Mouse (Mus musculus): Measurements from ENCODE around the gene Matk. TPM values are rescaled to one million over a fixed set of nuclear protein-coding genes. Genes with fewer than 3 reads are reported as not detected.

Matk gene
- polyA plus RNA-seq, 2 experiments, result 6.8 to 9.9 TPM

DNA sequence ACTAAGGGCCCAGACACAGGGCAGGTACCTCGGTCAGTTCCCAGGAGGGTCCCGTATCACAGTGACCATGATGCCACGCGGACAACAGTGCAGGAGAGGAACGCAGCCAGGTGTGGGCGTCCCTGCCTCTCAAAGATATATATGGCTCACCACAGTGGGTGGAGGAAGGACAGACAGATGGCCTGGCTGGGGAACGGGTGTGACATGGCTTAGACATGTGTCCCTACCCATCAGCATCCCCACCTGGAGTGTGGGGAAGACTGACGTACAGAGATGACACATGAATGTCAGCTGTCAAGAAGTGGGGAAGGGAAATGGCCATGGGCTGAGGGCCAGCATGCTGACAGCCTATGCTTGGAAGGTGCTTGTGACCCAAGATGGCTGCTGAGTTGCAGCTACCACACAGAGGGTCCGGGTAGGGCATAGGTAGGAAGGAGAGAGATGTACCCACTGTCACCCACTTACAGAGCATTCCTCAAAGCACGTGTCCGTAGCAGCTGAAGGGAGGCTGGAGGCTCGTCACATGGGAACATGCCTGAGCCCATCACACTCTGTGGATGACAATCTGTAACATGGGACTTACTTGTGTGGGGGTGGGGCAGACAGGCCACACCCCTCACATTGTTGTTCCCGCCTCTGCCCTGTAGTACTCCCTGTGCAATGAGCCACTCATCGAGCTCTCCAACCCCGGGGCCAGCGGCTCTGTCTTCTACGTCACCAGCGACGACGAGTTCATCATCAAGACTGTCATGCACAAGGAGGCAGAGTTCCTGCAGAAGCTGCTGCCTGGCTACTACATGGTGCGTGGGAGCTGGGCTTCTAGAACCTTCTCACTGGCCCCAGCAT lies 54.3 kb downstream of the Matk start:
- Histone ChIP-seq H3K27me3 (ENCODE audit: control insufficient read depth, insufficient read depth, low read length) (no peaks in the 10 kb centered on the region), H3K27ac (replicated peaks; ENCODE audit: low read depth, low read length) (no peak overlapping the region), H3K36me3 (ENCODE audit: control insufficient read depth, insufficient read depth, low read length) (peaks cover 65% of the 10 kb centered on the region), H3K4me3 (replicated peaks; ENCODE audit: low read length) (no peak overlapping the region), H3K9ac (ENCODE audit: low read depth, low read length, severe bottlenecking) (no peak overlapping the region), H3K4me1 (ENCODE audit: control insufficient read depth, insufficient read depth, low read length) (no peaks in the 10 kb centered on the region), H3K4me2 (replicated peaks; ENCODE audit: low read depth, low read length, severe bottlenecking) (no peak overlapping the region), H3K9me3 (ENCODE audit: control insufficient read depth, low read length) (no peaks in the 10 kb centered on the region)
- no peak for TF ChIP-seq POLR2A (IDR thresholded peaks at IDR 0.05; ENCODE audit: borderline replicate concordance, extremely low read depth, insufficient read depth, insufficient read length)
- WGBS, result 93% methylated on average over 21 of the region's 21 CpGs
- ATAC-seq (ENCODE audit: low FRiP score, low read depth), result no peak
- no peak for DNase-seq (ENCODE audit: low spot score)

DNA sequence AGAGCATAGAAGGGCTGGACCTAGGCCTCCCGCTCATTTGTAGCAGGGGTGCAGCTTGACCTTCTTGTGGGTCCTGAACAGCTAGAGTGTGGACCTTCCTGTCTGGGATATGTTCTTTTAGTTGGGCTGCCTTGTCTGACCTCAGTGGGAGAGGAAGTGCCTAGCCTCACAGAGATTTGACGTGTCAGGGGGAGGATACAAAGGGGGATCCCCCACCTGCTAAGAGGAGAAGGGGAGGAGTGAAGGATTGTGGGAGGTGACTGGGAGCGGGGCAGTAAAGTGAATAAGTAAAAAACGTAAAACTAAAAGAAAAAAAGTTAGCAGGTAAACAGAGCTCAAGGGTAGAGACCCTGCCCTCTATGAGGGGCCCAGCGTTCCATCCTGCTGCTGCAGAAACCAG lies 56.8 kb downstream of the Matk start:
- no peaks in the 10 kb centered on the region for H3K27me3 ChIP-seq (ENCODE audit: control insufficient read depth, insufficient read depth, low read length)
- DNase-seq (ENCODE audit: low spot score) (no peak), ATAC-seq (ENCODE audit: low FRiP score, low read depth) (no peak)
- H3K9me3 ChIP-seq (ENCODE audit: control insufficient read depth, low read length), result no peaks in the 10 kb centered on the region
- H3K4me1 ChIP-seq (ENCODE audit: control insufficient read depth, insufficient read depth, low read length), result no peaks in the 10 kb centered on the region
- H3K36me3 ChIP-seq (ENCODE audit: control insufficient read depth, insufficient read depth, low read length), result peaks cover 89% of the 10 kb centered on the region
- no peak overlapping the region for H3K4me2 ChIP-seq (replicated peaks; ENCODE audit: low read depth, low read length, severe bottlenecking)
- TF ChIP-seq POLR2A (IDR thresholded peaks at IDR 0.05; ENCODE audit: borderline replicate concordance, extremely low read depth, insufficient read depth, insufficient read length), result no peak
- no peak overlapping the region for H3K27ac ChIP-seq (replicated peaks; ENCODE audit: low read depth, low read length)
- no peak overlapping the region for H3K9ac ChIP-seq (ENCODE audit: low read depth, low read length, severe bottlenecking)
- 89% methylated on average over 5 of the region's 5 CpGs for WGBS
- H3K4me3 ChIP-seq (replicated peaks; ENCODE audit: low read length), result no peak overlapping the region

Small RNA genes lying within 50 kb of the gene (microRNA-seq; reads per million reads assigned to microRNA genes)
- gene Mir3057, result 2.1 reads per million

Other genes starting within 250 kb of the Matk start
Only the 30 nearest of the 34 such genes appear.
- 0.13 and 0.20 TPM in 2 replicates for gene Diras1, start 227.3 kb upstream of the Matk start, polyA plus RNA-seq (2012; rRNA removed)
- gene Diras1, start 227.3 kb upstream of the Matk start, polyA plus RNA-seq (2014; fragmentation: Nextera tagmentation; extraction: Ambion mirVana), result not detected in 2 replicates
- gene Slc39a3, start 215.5 kb upstream of the Matk start, polyA plus RNA-seq (2012; rRNA removed), result 25.9 and 33.0 TPM in 2 replicates
- 12.8 and 14.8 TPM in 2 replicates for gene Slc39a3, start 215.5 kb upstream of the Matk start, polyA plus RNA-seq (2014; fragmentation: Nextera tagmentation; extraction: Ambion mirVana)
- 205 and 263 TPM in 2 replicates for gene Sgta, start 192.8 kb upstream of the Matk start, polyA plus RNA-seq (2012; rRNA removed)
- gene Sgta, start 192.8 kb upstream of the Matk start, polyA plus RNA-seq (2014; fragmentation: Nextera tagmentation; extraction: Ambion mirVana), result 176 and 192 TPM in 2 replicates
- gene Thop1, start 182.9 kb upstream of the Matk start, polyA plus RNA-seq (2012; rRNA removed), result 79.0 and 93.4 TPM in 2 replicates
- 52.4 and 54.1 TPM in 2 replicates for gene Thop1, start 182.9 kb upstream of the Matk start, polyA plus RNA-seq (2014; fragmentation: Nextera tagmentation; extraction: Ambion mirVana)
- gene Creb3l3, start 154.1 kb upstream of the Matk start, polyA plus RNA-seq (2012; rRNA removed), result 0.44 and 0.54 TPM in 2 replicates
- 0.58 and 0.74 TPM in 2 replicates for gene Creb3l3, start 154.1 kb upstream of the Matk start, polyA plus RNA-seq (2014; fragmentation: Nextera tagmentation; extraction: Ambion mirVana)
- 165 and 176 TPM in 2 replicates for gene Map2k2, start 147.0 kb upstream of the Matk start, polyA plus RNA-seq (2012; rRNA removed)
- gene Map2k2, start 147.0 kb upstream of the Matk start, polyA plus RNA-seq (2014; fragmentation: Nextera tagmentation; extraction: Ambion mirVana), result 176 and 199 TPM in 2 replicates
- gene Zbtb7a, start 117.7 kb upstream of the Matk start, polyA plus RNA-seq (2012; rRNA removed), result 17.7 and 21.0 TPM in 2 replicates
- 30.6 and 35.9 TPM in 2 replicates for gene Zbtb7a, start 117.7 kb upstream of the Matk start, polyA plus RNA-seq (2014; fragmentation: Nextera tagmentation; extraction: Ambion mirVana)
- gene Pias4, start 85.0 kb upstream of the Matk start, polyA plus RNA-seq (2012; rRNA removed), result 35.1 and 49.4 TPM in 2 replicates
- 40.4 and 44.2 TPM in 2 replicates for gene Pias4, start 85.0 kb upstream of the Matk start, polyA plus RNA-seq (2014; fragmentation: Nextera tagmentation; extraction: Ambion mirVana)
- 1,329 and 1,559 TPM in 2 replicates for gene Eef2, start 76.3 kb upstream of the Matk start, polyA plus RNA-seq (2012; rRNA removed)
- 544 and 581 TPM in 2 replicates for gene Eef2, start 76.3 kb upstream of the Matk start, polyA plus RNA-seq (2014; fragmentation: Nextera tagmentation; extraction: Ambion mirVana)
- gene Dapk3, start 69.9 kb upstream of the Matk start, polyA plus RNA-seq (2012; rRNA removed), result 73.0 and 81.8 TPM in 2 replicates
- gene Dapk3, start 69.9 kb upstream of the Matk start, polyA plus RNA-seq (2014; fragmentation: Nextera tagmentation; extraction: Ambion mirVana), result 57.7 and 60.9 TPM in 2 replicates
- gene 4930442H23Rik, start 69.1 kb upstream of the Matk start, polyA plus RNA-seq (2012; rRNA removed), result not detected in 2 replicates
- not detected in 2 replicates for gene 4930442H23Rik, start 69.1 kb upstream of the Matk start, polyA plus RNA-seq (2014; fragmentation: Nextera tagmentation; extraction: Ambion mirVana)
- 0.31 and 0.43 TPM in 2 replicates for gene Nmrk2, start 50.9 kb upstream of the Matk start, polyA plus RNA-seq (2012; rRNA removed)
- gene Nmrk2, start 50.9 kb upstream of the Matk start, polyA plus RNA-seq (2014; fragmentation: Nextera tagmentation; extraction: Ambion mirVana), result 0.64 and 0.87 TPM in 2 replicates
- 0.67 and 0.74 TPM in 2 replicates for gene Atcay, start 22.1 kb upstream of the Matk start, polyA plus RNA-seq (2012; rRNA removed)
- 0.25 TPM in 1 of 2 replicates, not detected in the other for gene Atcay, start 22.1 kb upstream of the Matk start, polyA plus RNA-seq (2014; fragmentation: Nextera tagmentation; extraction: Ambion mirVana)
- gene Zfr2, start 19.8 kb upstream of the Matk start, polyA plus RNA-seq (2012; rRNA removed), result 39.7 and 44.7 TPM in 2 replicates
- gene Zfr2, start 19.8 kb upstream of the Matk start, polyA plus RNA-seq (2014; fragmentation: Nextera tagmentation; extraction: Ambion mirVana), result 9.7 and 10.5 TPM in 2 replicates
- gene Mrpl54, start 14.0 kb downstream of the Matk start, polyA plus RNA-seq (2012; rRNA removed), result 93.0 and 124 TPM in 2 replicates
- 200 and 202 TPM in 2 replicates for gene Mrpl54, start 14.0 kb downstream of the Matk start, polyA plus RNA-seq (2014; fragmentation: Nextera tagmentation; extraction: Ambion mirVana)
- 77.9 and 102 TPM in 2 replicates for gene Apba3, start 14.0 kb downstream of the Matk start, polyA plus RNA-seq (2012; rRNA removed)
- 58.2 and 59.2 TPM in 2 replicates for gene Apba3, start 14.0 kb downstream of the Matk start, polyA plus RNA-seq (2014; fragmentation: Nextera tagmentation; extraction: Ambion mirVana)
- 2.8 and 3.5 TPM in 2 replicates for gene Tjp3, start 38.6 kb downstream of the Matk start, polyA plus RNA-seq (2012; rRNA removed)
- gene Tjp3, start 38.6 kb downstream of the Matk start, polyA plus RNA-seq (2014; fragmentation: Nextera tagmentation; extraction: Ambion mirVana), result 5.2 and 6.4 TPM in 2 replicates
- 70.4 and 93.4 TPM in 2 replicates for gene Pip5k1c, start 40.0 kb downstream of the Matk start, polyA plus RNA-seq (2012; rRNA removed)
- gene Pip5k1c, start 40.0 kb downstream of the Matk start, polyA plus RNA-seq (2014; fragmentation: Nextera tagmentation; extraction: Ambion mirVana), result 53.0 and 60.4 TPM in 2 replicates
- gene Cactin, start 68.2 kb downstream of the Matk start, polyA plus RNA-seq (2012; rRNA removed), result 46.5 and 50.0 TPM in 2 replicates
- 25.3 and 33.9 TPM in 2 replicates for gene Cactin, start 68.2 kb downstream of the Matk start, polyA plus RNA-seq (2014; fragmentation: Nextera tagmentation; extraction: Ambion mirVana)
- gene Tbxa2r, start 75.8 kb downstream of the Matk start, polyA plus RNA-seq (2012; rRNA removed), result 9.2 and 13.7 TPM in 2 replicates
- 8.5 and 10.8 TPM in 2 replicates for gene Tbxa2r, start 75.8 kb downstream of the Matk start, polyA plus RNA-seq (2014; fragmentation: Nextera tagmentation; extraction: Ambion mirVana)
- gene Gipc3, start 90.3 kb downstream of the Matk start, polyA plus RNA-seq (2012; rRNA removed), result 0.09 and 0.12 TPM in 2 replicates
- 0.06 TPM in 2 replicates for gene Gipc3, start 90.3 kb downstream of the Matk start, polyA plus RNA-seq (2014; fragmentation: Nextera tagmentation; extraction: Ambion mirVana)
- 135 and 137 TPM in 2 replicates for gene Hmg20b, start 97.5 kb downstream of the Matk start, polyA plus RNA-seq (2012; rRNA removed)
- gene Hmg20b, start 97.5 kb downstream of the Matk start, polyA plus RNA-seq (2014; fragmentation: Nextera tagmentation; extraction: Ambion mirVana), result 92.9 and 104 TPM in 2 replicates
- 12.0 and 18.5 TPM in 2 replicates for gene Mfsd12, start 104.6 kb downstream of the Matk start, polyA plus RNA-seq (2012; rRNA removed)
- gene Mfsd12, start 104.6 kb downstream of the Matk start, polyA plus RNA-seq (2014; fragmentation: Nextera tagmentation; extraction: Ambion mirVana), result 6.8 and 8.0 TPM in 2 replicates
- gene 4930404N11Rik, start 112.9 kb downstream of the Matk start, polyA plus RNA-seq (2012; rRNA removed), result 0.43 and 0.95 TPM in 2 replicates
- 0.37 and 0.41 TPM in 2 replicates for gene 4930404N11Rik, start 112.9 kb downstream of the Matk start, polyA plus RNA-seq (2014; fragmentation: Nextera tagmentation; extraction: Ambion mirVana)
- 109 and 142 TPM in 2 replicates for gene Fzr1, start 125.6 kb downstream of the Matk start, polyA plus RNA-seq (2012; rRNA removed)
- 92.8 and 95.5 TPM in 2 replicates for gene Fzr1, start 125.6 kb downstream of the Matk start, polyA plus RNA-seq (2014; fragmentation: Nextera tagmentation; extraction: Ambion mirVana)
- gene Dohh, start 131.5 kb downstream of the Matk start, polyA plus RNA-seq (2012; rRNA removed), result 54.3 and 66.7 TPM in 2 replicates
- 60.0 and 63.7 TPM in 2 replicates for gene Dohh, start 131.5 kb downstream of the Matk start, polyA plus RNA-seq (2014; fragmentation: Nextera tagmentation; extraction: Ambion mirVana)
- 4.3 and 5.0 TPM in 2 replicates for gene Gm48551, start 131.5 kb downstream of the Matk start, polyA plus RNA-seq (2012; rRNA removed)
- gene Gm48551, start 131.5 kb downstream of the Matk start, polyA plus RNA-seq (2014; fragmentation: Nextera tagmentation; extraction: Ambion mirVana), result 1.1 and 2.9 TPM in 2 replicates
- gene Gm48552, start 136.1 kb downstream of the Matk start, polyA plus RNA-seq (2012; rRNA removed), result 6.8 and 9.5 TPM in 2 replicates
- 0.99 and 1.2 TPM in 2 replicates for gene Gm48552, start 136.1 kb downstream of the Matk start, polyA plus RNA-seq (2014; fragmentation: Nextera tagmentation; extraction: Ambion mirVana)
- 7.5 and 7.8 TPM in 2 replicates for gene Smim24, start 140.1 kb downstream of the Matk start, polyA plus RNA-seq (2012; rRNA removed)
- gene Smim24, start 140.1 kb downstream of the Matk start, polyA plus RNA-seq (2014; fragmentation: Nextera tagmentation; extraction: Ambion mirVana), result 4.3 and 4.6 TPM in 2 replicates
- gene Nfic, start 202.7 kb downstream of the Matk start, polyA plus RNA-seq (2012; rRNA removed), result 38.1 and 56.4 TPM in 2 replicates
- gene Nfic, start 202.7 kb downstream of the Matk start, polyA plus RNA-seq (2014; fragmentation: Nextera tagmentation; extraction: Ambion mirVana), result 97.3 and 98.9 TPM in 2 replicates

All from limb, embryonic 14.5 days (tissue).